Mouse (Mus musculus): ENCODE data around the gene Ccdc8.

Gene Ccdc8

DNA sequence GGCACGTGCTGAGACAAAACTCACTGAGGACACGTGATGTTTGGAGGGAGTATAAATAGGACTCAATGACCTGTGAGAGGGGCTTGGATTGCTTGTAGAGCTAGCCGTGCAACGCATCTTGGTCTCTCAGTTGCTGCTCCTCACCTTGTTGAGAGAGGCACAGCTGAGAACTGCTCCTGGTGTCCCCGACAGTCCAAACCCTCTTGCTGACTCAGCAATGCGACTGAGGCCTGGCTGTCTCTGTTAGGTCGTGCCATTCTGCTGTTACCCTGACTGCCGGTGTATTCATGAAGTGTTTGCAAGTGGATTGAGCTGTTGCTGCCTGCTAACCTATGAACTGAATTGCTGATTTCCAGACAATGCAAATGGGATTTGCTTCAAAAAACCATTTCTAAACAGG is 16.2 kb upstream of the Ccdc8 start:
- DNase-seq (ENCODE audit: low read depth, low spot score) = no peak

DNA sequence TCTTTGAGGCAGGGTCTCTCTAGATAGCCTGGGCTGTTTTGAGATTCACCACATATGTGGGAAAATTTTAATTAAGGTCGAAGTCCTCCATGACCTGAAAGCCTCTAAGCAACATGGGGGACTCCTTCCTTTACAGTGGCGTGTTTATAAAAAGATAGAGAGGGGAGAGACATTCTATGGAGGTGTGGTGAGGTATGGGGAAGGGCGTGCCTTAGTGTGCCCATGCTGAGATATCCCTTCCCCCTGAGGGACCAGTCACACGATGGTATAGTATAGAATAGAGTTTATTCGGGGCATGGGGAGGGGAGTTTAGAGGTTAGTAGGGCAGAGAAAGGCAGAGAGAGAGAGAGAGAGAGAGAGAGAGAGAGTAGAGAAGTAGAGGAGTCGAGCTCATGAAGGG is 14.3 kb upstream of the Ccdc8 start:
- DNase-seq (ENCODE audit: low read depth, low spot score) = no peak

DNA sequence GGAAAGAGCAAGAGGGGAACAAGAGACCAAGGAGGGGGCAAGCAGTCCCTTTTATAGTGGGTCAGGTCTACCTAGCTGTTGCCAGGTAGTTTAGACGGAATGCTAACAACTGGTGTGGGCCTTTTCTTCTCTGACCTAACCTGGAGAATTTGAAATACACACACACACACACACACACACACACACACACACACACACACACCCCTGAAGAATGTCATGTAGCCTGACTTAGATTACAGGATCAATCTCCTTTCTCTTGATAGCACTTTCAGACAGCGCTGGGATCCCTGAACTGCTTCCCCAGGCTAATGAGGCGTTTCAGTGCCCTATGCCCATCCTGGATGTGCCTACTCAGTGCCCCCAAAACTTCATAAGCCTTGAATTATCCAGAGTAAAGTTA is 13.9 kb upstream of the Ccdc8 start:
- no peak for DNase-seq (ENCODE audit: low read depth, low spot score)

DNA sequence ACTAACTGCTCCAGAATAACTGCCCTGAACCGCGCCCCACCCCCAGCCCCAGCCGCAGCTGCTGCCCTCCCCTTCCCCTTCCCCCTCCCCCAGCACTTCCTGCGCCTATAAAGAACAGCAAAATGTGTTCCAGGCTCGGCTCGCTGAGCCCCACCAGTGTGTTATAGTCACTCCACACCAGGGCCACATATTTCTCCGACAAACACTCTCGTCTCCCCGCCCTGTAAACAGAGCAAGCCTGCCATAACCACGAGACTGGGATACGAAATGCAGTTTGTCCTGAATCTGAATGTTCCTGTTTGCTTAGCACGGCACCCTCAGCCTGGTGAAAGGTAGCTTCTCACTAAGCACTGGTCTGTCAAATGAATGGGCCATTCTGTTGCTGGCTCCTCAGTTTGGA is 12.2 kb upstream of the Ccdc8 start:
- DNase-seq (ENCODE audit: low read depth, low spot score) = no peak

DNA sequence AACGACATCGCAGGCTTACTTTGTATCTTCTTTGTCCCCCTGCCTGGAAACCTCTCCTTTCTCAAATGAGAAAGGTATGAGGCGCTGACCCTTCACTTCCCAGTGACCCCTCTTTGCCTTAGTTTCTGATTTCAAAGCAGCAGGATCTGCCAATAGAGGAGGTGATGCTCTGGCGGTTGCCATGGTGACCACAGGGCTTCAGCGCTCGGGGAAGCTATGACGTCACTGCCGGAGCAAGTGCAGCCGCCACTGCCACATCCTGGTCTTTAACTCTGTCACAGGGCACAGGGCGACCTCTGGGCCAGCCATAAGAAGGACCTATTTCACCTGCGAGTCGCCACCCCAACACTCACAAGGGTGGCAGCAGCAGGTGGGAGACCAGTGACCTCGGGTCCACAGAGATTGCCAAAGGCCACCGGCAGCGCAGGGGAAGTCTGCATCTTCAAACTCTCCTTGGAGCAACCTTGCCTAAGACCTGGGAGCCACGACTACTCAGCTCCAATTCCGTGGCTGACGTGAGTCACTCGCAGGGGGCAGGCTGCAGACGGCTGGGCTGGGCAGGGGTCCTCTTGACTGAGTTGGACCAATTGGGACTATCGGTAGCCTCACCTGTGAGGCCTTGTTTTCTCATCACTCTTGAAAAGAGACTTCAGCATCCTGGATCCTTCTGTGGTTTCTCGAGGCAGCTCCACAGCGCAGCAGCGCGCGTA is 9.5 kb upstream of the Ccdc8 start, which contains the start of gene Gm42372:
TSS of gene Gm42372 (plus strand) at position 228 of the 710 bp plus-strand sequence.
- DNase-seq (ENCODE audit: low read depth, low spot score) = no peak

DNA sequence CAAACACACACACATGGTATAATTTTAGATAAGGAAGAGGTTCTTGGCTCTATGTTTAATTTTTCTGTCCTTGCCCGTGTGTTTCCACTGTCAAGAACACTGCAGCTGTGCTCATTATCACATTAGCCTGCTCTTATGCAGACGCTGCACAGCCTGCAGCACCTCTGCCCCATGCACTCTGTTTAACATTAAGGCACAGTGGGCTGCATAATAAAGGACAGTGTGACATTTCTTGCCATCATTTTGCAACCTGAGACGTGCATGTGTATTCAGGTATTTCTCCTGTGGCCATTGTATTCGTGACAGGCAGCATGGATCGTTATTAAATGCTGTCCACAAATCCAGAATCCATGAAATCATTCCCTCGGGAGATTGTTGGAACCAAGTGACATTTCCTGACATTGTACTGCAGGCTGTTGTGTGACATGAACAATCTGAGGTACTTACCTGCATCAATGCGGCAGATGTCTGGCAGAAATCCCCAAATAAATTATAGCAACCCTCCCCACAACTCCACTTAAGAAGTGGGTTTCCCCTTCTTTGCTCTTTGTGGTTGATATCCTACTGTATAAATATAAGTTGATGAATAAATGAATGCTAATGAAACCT is 4.9 kb upstream of the Ccdc8 start:
- DNase-seq (ENCODE audit: low read depth, low spot score) = no peak

DNA sequence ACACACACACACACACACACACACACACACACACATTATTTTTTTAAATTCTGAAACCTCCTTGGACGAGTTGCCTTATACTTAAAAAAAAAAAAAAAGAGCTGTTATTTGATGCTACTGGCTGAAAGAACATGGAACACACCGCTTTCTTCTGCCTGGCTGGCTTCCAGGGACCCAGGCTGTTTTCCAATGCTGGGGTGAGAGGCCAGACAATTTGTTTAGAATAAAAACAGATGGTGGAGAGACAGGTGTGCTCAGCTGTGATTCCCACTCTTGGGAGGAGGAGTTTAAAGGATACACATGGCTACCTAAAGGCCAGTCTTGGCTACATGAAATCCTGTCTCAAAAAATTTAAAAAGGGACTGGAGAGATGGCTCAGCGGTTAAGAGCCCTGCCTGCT is 4.1 kb upstream of the Ccdc8 start:
- DNase-seq (ENCODE audit: low read depth, low spot score) = no peak

DNA sequence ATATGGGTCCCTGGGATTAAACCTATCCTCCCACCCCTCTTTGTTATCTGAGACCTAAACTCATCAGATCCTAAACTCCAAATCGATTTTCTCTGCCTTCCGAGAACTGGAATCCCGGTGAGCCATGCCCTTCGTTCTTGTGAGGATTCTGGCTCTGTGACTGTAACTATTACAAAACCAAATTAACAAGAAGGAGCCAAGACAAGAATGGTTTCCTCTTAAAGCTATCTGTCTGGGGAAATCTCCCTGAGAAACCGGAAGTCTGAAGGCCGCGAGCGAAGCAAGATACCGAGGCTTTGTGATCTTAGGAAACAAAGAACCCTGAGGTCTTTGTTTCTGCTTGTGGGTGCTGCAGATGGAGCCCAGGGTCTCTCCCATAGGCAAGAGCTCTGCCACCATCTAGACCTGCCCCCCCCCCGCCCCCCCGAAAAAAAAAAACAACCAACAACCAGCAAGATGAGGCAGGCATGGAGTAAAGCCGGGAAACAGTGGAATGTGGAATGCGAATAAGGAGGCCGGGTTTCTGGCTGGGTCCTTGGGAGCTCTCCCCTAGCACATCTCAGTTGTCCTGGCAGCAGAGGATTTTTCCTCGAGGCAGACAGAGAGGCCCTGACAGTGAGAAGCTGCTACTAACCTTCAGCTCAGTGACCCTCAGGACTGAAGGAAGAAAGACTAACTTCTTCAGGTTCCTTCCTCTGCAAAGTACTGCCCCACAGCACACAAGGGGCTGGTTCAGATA is 2.3 kb upstream of the Ccdc8 start:
- DNase-seq (ENCODE audit: low read depth, low spot score) = no peak

DNA sequence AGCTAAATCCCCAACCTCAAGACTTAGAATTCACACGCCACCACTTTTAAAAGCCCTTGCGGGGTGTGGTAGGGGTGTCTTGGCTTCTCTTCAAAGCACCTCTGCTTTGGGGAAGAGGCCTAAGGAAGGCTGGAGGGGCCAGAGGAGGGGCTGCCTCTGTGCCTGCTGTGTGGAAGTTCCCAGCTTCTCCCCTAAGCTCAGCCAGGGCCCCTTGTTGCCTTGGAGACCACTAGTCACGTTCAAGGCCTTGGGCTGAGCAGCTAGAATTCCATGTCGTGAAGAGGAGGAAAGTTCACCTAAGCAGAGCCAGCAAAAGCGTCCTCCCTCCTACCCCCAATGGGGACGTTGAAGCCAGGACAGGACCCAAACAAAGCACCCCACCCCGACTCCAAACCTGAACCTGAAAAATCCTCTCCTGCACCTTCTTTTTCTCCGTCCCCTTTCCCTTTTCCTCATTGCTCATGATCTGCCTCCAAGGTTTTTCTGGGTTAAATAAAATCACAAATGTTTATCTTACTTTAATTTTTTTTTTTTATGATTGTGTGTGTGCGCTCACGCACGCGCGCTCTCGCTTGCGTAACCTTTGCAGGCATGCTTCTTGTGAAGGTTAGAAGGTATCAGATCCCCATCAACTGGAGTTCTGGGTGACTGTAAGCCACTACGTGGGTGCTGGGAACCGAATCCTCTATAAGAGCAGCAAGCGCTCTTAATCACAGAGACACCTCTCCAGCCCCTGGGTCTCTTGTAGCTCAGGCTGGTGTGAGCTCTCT is 642 bp upstream of the Ccdc8 start:
- DNase-seq (ENCODE audit: low read depth, low spot score) = no peak

DNA sequence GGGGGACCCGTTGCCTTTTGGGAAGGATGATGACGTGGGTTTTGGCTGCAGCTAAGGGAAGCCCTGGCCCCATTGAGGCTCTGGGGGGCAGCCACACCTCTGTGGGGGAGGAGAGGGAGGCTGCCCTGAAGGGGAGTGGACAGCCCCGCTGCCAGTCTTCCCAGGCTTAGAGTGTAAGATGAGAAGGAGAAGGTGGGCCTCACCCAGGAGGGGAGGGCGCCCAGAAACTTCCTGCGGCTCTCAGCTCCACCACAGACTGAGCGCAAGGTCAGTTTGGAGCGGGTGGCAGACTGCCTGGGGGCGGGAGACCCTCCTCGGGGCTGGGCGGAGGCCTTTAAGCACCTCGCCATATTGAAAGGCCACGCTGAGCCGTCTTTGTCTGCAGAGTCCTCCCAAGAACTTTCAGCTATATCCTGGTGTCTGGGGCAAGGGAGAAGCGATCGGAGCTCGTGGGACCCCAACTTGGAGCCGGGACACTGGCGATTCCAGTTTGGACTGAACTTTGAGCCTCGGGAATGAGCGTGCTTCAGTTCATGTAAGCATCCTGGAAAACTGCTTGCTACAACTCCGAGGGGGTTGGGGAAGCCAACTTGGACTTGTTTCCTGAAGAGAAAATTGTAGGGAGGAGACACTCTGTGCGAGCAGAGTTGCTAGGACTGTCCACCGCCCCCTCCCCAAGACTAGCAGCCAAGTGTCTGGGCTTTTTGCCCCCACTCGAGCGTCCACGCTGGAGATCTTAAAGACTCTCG is 1.3 kb downstream of the Ccdc8 start:
- no peak for DNase-seq (ENCODE audit: low read depth, low spot score)

DNA sequence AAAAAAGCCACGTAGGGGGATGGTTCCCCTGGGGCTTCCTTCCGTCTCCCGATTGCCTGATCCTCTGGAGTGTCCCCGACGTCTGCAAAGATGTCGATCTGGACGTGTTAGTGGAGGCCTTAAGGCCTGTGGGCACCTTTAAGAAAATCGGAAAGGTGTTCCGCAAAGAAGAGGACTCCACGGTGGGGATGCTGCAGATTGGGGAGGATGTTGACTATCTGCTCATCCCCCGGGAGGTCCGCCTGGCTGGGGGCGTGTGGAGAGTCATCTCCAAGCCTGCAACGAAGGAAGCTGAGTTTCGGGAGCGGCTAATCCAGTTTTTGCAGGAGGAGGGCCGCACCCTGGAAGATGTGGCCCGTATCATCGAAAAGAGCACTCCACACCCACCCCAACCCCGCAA is 1.9 kb downstream of the Ccdc8 start:
- DNase-seq (ENCODE audit: low read depth, low spot score) = no peak

DNA sequence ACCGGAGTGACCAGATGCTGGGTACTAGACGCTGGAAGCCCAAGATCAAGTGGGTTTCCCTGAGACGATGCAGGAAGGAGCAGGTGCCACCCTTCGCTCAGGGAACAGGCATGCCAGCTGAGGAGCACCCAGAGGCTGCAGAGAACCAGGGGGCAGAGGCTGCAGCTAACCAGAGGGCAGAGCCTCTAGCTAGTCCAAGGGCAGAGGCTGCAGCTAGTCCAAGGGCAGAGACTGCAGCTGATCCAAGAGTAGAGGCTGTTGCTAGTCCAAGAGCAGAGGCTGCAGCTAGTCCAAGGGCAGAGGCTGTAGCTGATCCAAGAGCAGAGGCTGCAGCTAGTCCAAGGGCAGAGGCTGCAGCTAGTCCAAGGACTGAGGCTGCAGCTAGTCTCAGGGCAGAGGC is 2.8 kb downstream of the Ccdc8 start:
- no peak for DNase-seq (ENCODE audit: low read depth, low spot score)

DNA sequence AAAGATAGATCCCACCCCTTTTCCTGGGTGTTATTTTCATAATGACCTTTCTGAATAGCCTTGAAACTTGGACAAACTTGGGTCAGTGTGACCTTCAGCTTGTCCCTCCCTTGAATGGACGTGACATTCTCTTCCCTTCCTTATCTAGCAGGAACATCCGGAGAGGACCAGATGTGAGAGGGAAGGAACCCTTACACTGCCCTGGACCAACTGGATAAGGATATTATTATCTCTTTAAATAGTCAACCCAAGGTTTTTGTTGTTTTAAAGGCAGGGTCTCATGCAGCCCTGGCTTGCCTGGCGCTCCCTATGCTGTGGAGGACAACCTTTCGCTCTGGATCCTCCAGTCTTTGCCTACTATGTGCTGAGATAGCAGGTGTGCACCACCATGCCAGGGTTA is 6.7 kb downstream of the Ccdc8 start:
- DNase-seq (ENCODE audit: low read depth, low spot score) = no peak

DNA sequence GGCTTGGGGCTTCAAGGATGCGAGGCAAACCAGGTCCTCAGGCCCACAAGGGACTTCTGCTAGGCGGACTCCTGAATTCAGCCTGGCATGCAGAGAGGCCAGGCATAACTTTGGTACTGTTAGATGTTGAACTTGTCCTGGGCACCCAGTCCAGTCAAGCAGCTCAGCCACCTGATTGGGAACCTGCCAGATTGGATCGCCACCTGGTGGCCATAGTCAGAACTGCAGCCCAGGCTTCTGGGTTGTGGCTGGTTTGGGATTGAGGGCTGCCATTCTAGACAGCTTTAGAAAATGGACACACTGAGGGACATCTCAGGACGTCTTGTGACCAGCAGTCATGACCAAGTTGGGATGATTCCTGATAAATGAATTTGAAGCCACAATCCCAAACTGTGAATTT is 7.1 kb downstream of the Ccdc8 start:
- DNase-seq (ENCODE audit: low read depth, low spot score) = no peak

DNA sequence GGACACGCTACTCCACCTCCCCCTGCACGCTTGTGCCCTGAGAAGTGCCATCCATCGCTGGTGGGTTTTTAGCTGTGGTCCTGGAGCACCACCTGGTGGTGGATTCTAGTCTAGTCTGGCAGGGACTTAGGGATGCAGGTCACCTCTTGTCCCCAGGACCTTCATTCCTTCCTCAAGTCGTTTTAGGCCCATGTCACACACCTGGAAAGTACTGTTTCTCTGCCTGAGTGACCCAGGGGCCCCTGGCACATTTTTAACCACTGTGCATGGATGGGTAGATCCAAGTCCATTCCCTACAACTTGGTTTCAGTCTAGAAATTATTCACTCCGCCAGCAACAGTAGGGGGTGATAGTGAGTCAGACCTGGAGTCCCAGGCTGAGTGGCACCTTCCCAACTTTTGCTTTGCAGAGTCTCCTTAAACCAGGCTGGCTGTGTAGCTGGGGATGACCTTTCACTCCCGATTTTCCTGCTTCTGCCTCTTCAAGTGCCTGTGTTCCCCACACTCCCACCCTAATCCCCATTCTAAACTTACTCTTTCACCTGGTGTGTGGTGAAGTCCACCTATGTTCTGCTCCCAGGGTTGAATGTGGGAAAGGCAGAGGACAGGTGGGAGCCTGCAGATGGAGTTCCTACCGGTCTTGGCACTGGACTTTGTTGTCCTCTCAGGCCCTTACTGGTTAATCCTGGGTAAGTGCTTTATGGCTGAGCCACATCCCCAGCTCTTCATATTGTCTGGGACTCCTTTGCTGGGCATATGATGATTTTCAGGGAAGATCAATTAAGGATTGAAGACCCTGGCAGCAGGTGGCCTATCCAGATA is 10.1 kb downstream of the Ccdc8 start:
- DNase-seq (ENCODE audit: low read depth, low spot score) = no peak

DNA sequence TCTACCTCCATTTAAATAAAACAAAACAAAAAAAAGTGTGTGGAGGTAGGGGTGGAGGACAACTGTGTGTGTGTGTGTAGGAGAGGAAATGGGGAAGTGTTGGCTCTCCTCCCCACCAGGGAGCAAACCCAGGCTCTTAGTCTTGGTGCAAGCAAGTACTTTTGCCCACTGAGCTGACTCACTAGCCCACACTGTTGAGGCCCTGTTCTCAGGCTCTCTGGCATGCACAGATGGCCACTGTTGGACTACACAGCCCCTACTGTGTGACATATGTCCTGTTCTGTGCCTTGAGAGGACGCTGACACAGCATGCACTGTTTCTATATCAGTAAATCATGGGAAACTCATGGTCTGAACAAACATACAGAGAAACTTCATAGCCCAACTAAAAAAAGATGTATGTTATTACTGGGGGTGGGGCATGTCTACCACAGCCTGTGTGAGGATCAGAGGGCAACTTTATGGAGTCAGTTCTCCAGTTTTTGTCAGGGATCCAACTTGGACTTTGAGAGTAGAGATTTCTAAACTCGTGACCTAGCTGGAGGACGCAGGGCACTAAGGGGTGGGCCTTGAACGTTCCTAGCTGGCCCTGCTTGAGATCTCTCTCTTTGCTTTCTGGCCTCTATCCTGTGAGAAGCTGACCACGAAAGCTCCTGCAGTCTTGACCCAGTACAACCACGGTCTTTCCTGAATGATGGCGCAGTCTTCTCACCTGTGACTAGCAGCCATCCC is 10.9 kb downstream of the Ccdc8 start:
- DNase-seq (ENCODE audit: low read depth, low spot score) = no peak

DNA sequence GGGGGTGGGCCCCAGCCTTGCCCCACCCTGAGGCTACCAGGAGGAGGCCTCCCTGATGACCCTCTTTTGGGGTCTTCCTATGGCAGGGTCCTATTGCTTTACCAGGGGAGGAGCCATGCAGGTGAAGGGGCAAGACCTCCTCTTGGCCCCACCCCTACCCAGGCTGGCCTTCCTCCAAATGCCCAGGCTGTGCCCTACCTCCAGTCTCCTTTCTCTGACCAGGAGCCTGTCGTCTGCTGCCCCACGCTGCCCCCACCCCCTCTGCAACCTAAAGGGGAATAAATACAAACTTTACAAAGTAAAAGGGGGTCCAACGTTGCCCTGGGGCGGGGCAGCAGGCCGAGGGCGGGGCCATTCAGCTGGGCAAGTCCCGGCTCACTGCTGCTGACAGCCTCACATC is 12.2 kb downstream of the Ccdc8 start:
- no peak for DNase-seq (ENCODE audit: low read depth, low spot score)

DNA sequence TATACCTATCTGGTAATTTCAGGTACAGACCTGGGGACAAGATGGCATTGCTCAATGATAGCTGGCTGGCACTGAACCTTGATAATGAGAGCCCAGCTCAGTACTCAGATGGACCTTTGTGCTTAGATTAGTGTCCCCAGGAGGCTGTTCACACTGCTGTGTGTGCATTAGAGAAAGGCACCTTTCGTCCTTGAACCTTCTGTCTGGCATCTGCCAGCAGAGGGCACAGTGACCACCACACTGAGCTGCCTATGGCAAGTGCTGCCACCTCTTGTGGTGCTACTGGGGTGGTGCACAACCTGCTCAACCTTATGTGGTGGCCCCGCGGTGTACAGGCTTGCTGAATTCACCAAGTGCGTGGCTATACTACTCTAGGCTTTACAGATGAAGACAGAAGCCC is 14.8 kb downstream of the Ccdc8 start:
- DNase-seq (ENCODE audit: low read depth, low spot score) = no peak

DNA sequence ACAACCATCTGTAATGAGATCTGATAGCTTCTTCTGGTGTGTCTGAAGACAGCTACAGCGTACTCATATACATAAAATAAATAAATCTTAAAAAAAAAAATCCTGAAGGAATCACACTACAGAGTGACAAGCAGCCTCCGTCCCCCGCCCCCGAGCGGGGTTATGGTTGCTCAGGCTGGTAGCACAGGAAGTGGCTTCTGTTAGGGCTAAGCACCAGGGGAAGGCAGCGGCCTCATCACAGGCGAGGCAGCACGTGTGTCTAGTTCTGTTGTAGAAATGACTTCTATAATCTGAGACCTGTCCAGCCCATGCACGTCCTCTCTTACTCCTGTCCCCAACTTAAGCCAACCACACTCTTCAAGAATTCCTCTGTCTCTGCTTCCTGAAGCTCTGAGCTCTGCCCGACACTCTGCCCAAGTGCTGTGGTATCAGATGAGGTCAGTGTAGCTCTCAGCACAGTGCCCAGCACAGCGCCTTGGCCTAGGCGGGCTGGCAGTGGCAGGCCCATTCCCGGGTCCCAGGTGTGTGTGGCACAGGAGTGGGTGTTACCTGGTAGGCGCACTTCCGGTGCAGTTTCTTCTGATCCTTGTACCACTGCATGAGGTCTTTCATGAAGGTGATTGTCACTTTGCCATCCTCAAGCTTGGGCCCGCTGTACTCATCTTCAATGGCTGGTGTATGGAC is 17.0 kb downstream of the Ccdc8 start:
- DNase-seq (ENCODE audit: low read depth, low spot score) = no peak

DNA sequence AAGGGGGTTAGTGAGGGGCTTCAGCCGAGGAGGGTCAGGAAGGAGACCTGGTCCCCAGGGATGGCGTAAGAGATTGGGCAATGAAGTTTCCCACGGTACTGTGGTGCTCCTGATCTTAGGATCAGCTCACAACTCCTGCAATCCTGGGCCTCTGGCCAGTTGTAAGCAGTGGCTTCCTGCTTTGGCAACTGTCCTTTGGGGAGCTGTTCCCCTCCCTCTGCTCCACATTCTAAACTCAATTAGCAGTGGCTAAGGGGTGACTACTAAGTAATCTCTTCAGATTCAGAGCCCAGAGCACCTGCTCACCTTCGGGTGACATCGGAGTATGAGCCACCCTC is 17.5 kb downstream of the Ccdc8 start:
- no peak for DNase-seq (ENCODE audit: low read depth, low spot score)
